Mouse (Mus musculus) lung, postnatal 14 days (tissue): ENCODE measurements around the gene Ccdc8.

Experiments used
- DNase-seq: peaks from one replicate; pipeline ENCODE4 v3.0.0; 2021

The Ccdc8 gene

DNA sequence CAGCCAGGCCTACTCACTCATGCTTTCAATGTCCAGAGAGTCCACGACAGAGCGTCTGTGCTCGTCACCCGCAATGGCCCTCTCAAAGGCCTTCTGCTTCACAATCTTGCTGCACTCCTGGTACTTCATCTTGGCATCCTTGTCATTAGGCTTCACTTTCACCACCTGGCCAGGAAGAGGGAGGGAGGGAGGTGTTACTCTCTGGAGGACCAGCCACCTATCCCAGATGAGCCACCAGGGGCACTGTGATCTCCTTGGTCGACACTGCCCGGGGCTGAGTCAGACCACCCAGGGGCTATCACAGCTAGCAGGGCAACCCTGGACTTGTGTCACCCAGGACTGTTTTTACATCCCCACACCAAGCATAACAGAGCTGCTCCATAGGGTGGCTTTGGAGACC is 22.9 kb downstream of the Ccdc8 start:
- DNase-seq = no peak

DNA sequence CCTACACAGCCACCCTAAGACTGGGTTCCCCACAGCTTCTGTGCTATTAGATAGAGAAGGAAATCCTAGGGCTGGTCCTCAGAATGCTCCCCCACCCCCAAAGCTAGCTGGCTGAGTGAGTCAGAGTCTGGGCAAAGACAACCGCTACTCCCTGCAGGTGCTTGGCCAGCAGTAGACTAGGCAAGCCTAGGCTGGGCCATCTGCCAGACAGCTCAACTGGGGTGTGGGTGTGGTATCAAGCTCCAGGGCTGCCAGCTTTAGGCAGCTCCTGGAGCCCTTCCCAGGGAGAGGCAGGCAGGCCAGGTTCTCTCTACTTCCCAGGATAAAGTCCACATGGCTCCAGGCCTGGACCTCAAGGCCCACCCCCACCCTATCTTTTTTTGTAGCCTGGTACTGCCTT is 24.5 kb downstream of the Ccdc8 start:
- peak; percentile 84 for DNase-seq

DNA sequence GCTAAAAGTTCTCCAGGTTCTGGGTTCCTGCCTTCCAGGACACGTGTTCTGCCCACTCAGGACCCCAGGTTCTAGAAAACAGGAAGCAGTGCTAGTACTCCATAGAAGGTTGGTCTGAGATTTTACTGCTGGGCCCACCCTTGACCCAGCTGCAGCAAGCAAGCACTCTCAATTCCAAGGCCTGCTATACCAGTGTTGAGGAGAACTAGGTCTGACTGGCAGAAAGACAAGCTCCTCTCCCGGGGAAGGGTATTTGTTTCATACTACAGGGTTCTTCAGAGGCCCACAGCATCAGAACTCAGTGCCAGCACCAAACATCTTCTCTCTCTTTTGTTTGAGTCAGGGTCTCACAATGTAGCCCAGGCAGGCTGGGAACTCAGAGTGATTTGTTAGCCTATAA is 25.4 kb downstream of the Ccdc8 start:
- no peak for DNase-seq

GRCm38 (mm10) chr7:17019426-17020166 is 27.1 kb downstream of the Ccdc8 start:
- no peak for DNase-seq

GRCm38 (mm10) chr7:17022176-17022575 is 29.7 kb downstream of the Ccdc8 start:
- no peak for DNase-seq

- DNase-seq = no peak
Observed at GRCm38 (mm10) chr7:17023701-17024100, 31.2 kb downstream of the Ccdc8 start.

- DNase-seq = peak; percentile 61
Observed at GRCm38 (mm10) chr7:17024141-17024540, 31.6 kb downstream of the Ccdc8 start.

DNA sequence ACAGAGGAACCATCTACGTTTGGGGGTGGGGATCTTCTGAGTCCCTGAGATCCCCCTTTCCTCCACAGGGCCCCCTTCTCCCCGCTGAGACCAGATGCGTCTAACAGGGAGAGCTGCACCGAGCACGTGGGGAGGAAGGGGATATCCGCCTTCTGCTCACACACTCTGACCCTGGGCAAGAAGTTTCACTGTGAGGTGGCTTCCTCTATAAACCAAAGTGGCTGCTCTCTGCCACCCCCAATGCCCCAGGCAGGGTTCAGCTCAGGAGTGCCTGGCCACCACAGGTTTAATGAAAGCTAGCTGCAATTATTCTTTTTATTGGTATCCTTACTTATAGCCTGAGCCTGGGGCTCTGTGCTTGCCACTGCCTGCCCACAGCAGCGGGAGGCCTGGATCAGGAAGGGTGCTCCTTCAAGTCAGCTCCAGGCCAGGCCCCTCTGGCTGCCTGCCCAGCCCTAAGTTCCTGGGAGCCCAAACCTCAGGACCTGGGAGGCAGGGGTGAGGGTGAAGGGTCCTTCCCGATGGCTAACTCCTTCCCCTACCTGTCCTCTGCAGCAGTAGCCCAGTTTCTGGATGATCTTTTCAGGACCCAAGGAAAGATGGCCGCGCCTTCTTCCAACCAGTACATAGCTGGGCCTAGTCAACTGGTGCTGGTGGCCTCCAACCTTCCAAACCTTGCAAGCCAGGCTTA is 32.5 kb downstream of the Ccdc8 start:
- DNase-seq = peak; percentile 23

DNA sequence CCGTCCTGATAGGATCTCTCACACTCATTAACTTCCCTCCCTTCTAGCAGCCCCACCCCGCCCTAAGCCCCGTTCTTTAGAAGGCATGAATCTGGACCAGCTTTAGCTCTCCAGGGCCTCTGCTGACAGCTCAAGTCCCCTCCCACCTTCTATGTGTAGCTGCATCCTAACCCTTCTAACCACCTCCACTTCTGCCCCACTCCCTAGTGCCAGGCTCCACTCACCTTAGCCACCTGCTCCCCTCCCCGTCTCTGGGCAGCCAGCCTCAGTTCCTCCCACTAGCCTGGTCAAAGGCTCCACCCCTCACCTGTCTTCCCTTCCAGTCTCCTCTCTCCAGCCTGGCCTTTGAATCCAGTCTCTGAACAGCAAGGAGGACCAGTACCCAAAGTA is 33.0 kb downstream of the Ccdc8 start:
- no peak for DNase-seq

DNA sequence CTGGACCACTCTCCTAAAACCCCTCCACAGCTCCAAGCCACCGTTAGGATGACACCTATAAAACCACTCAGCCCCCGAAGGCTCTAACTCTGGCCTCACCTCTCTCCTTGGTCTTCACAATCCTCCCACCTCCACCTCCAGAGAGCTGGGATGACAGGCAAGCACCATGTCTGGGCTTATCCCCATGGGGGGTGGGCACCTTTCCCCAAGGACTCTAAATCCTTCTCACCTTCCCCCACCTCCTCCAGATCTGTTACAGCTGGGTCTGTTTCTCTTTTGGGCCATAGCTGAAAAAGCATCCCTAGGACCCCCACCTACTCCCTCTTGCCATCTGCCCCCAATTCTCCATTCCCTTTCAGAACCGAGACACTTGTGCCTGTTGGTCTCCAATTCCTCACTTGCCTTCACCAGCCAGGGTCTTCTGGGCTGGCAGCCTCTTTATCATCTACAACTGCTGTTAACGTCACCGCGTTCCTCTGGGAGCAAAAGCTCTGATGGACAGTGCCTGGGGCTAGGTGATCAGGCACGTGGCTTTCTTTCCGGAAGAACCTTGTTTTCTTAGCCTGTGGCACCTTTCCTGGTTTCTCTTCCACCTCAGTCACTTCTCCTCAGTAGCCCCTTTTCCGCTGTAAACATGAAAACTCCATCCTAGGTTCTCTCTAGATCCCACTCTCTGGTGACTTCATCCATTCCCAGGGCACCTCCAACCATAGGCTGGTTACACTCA is 33.6 kb downstream of the Ccdc8 start:
- no peak for DNase-seq

DNA sequence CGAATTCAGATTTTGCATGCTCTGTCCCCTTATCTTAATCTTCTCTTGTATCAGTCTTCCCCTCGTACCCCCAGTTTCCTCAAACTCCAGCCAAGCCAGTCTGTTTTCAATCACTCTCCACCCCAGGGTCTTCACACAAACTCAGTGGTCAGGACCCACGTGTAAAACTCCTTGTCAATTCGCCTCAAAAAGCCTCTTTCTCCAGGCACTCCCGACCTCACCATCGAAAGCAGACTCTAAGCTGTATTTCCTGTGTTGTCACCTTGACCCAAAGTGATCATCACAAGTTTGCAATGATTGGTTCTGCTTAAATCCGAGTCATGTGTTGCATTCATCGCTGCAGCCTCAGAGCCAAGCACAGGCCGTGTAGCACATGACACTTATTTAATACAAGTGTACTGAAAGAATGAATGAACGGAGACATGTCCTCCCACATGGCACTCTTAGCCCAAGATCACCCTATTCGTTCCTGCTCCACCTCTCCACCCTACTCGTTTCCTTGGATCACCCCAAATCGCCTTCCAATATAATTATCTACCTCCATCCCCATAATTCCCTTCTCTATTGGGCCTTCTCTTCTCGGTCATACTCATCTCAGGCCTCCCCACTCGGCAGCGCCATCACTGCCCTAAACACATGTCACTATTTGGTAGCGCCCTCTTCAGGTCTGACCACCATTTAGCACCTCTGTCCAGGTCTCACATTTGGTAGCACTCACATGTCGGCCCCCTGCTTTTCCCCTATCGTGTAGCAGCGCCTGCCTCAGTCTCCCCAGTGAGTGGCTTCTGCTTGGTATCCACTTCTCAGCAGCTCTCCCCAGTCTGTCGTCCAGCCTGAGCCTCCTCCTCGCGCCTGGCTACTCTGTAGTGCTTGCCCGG is 34.4 kb downstream of the Ccdc8 start:
- DNase-seq = no peak

- DNase-seq = peak; percentile 88
Observed at GRCm38 (mm10) chr7:17027588-17028343, 35.3 kb downstream of the Ccdc8 start, which contains the start of gene Ppp5c. TSS of gene Ppp5c (minus strand) at chr7:17027924.

DNA sequence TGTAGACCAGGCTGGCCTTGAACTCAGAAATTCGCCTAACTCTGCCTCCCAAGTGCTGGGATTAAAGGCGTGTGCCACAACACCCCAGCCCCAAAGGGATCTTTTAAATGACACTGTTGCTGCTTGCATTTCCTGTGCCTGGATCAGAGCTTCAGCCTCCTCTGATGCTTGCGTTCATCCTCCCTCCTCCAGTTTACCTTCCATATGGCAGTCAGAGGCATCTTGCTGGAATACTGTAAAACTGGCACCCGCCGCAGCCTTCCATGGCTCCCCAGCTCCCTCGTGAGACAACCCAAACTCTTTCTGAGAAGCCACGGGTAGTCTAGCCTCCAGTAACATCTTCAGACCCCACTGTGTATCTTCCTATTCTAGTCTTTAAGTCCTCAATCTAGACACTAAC is 36.4 kb downstream of the Ccdc8 start:
- no peak for DNase-seq

DNA sequence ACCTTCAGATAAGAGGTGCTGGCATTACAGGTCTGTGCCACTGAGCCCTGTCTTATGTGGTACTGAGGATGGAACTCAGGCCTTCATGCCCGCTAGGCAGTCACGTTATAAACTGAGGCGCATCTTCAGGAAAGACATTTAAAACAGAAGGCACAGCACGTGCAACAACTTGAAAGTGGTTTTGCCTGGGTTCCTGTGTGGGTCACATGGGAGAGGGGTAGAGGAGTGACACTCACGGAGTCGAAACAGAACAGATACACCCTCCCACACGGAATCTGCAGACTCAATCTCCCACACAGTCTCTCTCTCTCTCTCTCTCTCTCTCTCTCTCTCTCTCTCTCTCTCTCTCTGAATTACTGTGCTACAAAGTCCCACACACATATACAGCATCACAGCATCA is 37.7 kb downstream of the Ccdc8 start:
- DNase-seq = no peak

DNA sequence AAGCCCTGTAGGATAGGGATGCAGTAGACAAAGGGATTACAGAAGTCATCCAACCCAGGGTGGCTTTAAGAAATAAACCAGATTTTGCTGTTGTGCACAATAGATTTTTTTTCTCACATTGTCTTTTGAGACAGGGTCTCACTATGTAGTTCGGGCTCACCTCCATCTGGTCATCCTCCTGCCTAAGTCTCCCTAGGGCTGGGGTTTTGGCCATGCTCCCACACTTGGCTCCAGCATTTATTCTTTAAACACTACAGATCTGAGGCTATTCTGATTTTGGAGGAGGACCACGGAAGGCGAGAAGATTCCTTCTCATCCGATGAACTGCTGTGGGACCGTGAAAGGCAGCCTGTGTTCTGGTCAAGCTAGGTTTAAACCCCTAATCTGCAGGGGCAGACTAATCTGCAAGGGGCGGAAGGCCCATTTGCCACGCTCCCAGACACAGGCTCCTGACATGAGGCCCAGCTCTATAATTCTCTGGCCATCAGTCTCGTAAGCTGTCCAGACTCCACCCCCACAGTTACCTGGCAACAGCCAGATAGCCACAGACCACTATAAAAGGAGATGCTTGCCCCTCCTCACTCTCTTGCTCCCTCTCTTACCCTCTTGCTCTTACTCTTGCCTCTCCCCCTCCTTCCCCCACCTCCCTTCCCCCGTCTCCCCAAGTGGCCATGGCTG is 45.6 kb downstream of the Ccdc8 start:
- no peak for DNase-seq

- DNase-seq = no peak
Observed at GRCm38 (mm10) chr7:17039373-17039772, 46.9 kb downstream of the Ccdc8 start.

GRCm38 (mm10) chr7:17045743-17046142 is 53.2 kb downstream of the Ccdc8 start:
- no peak for DNase-seq
